Mouse (Mus musculus) lung, adult 18-20 months (tissue): ENCODE measurements around the gene Xpo6.
A peak's percentile ranks its signal among the peaks of the same experiment; 100 is the strongest.

Source experiments
- DNase-seq, 2 experiments: peaks; one replicate each; pipeline ENCODE4 v3.0.0; 2022; ENCODE audit warnings: mixed read lengths in 2 of 2

Gene Xpo6

DNA sequence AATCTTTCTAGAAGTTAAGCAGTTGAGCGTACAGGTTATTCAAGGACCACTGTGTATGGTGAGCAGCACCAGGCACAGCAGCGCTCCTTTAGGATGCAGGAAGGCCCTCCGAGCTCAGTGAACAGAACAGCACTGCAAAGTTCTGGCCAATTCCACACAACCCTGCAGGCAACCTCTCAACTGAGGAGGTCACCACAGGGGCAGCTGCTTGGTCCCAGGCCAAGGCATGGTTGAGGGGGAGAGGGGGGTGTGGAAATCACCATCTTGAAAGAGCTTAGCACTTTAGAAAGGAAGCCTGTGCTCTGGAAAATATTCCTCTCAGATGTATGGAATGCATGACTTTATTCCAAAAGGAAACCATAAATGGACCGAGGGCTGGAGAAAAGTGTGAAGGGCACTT is 78.8 kb downstream of the Xpo6 start:
- peak in 1 of 2 experiments; percentile 22 for DNase-seq

DNA sequence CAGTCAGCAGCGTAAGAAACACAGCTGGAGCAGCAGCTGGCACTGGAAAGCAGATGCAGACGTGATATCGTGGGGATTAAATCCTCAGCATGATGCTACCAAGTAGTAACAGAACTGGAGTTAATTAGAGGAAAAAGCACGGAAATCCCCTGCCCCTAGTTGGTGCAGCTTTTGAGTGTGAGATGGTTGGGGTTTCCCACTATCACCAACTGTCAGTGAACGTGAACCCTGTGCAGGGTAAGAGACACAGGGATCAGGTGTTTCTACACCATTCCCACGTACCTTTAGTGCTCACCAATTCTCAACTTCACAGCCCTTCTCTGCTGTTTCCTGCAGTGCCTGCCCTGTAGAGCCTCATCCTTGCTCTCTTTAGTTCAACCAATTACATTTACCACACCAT is 80.5 kb downstream of the Xpo6 start:
- DNase-seq, result no peak

DNA sequence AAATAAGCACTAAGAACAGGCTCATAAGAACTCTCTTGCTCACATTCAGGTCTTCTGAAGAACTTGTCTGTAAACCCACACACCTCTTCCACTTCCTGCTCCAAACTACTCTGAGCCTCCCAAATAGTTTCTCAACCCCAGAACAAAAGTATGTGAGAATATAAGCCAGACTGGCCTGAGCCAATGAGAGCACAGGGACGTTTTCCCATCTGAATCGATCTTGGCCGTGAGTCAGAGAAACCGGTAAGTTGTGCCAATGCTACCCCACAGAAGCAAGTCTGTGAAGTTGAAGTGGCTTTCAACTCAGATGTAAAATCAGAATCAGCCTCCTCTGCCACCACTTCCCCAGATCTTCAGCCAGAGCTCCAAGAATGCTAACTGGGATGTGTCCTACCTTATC is 87.0 kb downstream of the Xpo6 start:
- peak; percentile 22 to 36 for DNase-seq

DNA sequence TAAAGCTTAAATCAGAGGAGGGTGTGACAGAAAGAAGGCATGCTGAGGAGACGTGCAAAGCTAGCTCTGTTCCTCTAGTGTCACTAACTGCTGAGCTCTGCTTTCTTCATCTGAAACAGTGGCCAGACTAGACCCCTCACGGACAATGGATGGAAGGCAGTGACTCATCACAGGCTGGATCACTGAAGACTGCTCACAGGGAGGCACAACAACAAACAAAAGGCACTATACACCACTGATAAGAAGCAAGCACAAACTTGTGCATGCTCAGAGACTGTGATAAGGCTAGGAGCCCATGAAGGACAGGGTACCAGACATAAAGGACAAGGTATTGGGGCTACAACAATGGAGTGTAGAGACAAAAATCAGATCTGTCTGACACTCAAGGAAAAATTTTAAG is 89.1 kb downstream of the Xpo6 start:
- DNase-seq, result no peak

DNA sequence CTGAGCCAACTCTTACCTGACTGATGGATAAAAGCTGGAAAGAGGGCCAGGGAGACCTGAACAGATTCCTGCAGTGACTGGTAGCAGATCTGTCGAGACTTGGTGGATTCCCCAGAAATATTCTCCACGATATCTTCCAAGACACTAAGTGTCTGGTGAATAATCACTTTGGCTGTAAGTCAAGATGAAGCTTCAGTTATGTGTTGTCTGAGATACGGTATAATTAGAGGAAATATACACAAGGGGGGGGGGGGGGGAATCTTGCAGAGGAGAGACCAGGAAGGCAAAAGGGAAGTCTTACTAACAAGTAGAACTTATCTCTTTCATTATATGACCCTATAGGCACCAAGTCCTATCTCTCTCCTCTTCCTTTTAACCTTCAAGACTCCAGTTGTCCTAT is 90.4 kb downstream of the Xpo6 start:
- no peak for DNase-seq

DNA sequence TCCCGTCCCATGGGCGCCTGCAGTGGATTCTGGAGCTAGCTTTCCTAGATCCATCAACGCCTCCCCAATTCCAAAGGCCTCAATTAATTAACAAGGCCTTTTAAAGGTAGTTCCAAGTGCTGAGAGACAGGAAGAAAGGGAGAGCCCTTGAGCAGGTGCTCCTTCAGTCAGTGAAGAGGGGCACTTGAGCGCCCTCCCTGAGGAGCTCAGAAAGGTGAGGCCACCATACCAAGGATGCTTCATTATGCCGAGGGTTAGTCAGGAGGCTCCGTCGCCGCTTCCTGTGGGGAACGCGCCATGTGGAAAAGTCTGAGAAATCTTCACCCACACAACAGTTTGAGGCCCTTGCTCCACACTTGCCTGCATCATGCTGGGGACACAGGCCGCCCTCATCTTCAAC is 99.9 kb downstream of the Xpo6 start:
- DNase-seq, result peak; percentile 38 to 41

DNA sequence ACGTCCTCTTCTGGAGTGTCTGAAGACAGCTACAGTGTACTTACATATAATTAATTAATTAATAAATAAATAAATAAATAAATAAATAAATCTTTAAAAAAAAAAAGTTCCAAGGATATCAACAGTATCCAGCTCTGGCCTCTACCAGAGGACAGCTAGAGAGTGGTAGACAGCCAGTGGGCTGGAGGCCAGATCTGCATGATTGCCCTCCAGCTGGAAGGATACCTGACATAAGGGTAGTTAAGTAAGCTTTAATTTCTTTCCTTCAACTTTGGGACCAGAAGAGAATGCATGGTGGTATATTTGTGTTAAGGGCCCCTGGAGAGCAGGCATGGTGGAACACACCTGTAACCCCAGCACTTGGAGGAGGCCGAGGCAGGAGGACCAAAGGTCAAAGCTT is 100.5 kb downstream of the Xpo6 start:
- no peak for DNase-seq

DNA sequence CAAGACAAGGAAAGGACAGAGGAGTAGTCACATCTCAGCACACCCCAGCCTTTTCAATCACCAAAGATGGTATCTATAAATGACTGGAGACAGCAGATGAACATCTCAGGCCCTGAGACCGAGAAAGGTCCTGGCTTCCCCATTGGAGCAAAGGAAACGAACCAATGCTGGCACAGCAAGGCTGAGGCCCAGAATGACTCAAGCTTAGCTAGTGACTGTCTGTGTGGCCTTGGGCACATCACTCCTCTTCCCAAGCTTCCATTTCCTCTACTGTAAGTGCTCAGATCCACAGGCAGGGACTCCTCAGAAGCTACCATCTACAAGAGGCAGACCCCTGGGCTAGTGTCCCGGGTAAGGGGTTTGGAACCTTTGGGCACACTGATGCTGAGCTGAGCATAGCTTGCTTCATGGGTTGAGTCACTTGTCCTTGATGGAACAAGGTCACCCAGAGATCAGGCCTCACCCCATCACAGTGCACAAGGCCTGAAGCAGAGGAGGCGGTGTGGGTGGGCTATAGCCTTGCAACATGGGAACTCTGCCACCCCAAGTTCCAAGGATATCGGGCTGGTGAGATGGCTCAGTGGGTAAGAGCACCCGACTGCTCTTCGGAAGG is 101.0 kb downstream of the Xpo6 start:
- no peak for DNase-seq

DNA sequence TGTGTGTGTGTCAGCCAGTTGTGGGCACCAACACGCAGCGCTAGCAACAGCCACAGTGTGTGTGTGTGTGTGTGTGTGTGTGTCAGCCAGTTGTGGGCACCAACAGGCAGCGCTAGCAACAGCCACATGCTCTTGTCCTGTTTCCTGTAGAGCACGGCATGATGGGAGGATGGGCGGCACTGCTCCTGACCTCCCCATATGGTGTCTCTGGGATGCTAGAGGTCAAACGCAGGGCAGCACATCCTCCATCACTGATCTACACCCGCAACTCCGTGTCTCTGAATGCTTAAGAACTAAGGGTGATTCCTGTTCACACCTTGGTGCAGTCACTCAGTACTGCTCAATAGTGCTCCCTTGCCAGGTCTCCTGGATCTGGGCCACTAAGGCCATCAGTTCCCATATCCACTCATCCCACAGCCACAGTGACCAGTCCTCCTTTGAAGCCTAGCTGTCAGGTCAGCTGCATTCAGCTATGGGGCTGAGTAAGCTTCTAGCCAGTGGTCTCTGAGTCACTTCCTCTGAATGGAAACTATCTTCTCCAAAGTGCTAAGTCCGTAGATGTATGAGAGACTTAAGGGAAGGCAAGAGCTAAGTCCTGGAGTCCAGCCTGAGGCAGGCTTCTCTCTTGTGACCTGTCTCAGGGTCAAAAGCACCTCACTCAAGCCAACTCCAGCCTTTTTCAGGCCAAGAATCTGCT is 102.9 kb downstream of the Xpo6 start:
- no peak for DNase-seq

DNA sequence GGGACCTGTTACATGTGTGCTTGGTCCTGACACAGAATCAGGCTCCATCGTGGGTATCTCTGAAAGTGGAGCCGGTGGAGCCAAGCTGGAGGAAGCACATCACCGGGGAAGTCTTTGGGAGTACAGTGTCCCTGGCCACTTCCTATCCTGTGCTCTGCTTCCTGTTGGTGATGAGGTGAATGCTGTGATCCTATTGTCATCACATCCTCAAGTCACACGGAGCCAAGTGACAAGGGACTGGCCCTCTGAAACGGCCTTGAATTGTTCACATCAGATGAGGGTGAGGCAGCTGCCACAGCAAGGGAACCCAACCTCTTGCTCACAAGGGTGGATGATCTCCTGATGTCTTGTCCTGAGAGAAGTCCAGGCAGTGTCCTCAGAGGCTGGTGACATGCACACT is 103.7 kb downstream of the Xpo6 start:
- no peak for DNase-seq

DNA sequence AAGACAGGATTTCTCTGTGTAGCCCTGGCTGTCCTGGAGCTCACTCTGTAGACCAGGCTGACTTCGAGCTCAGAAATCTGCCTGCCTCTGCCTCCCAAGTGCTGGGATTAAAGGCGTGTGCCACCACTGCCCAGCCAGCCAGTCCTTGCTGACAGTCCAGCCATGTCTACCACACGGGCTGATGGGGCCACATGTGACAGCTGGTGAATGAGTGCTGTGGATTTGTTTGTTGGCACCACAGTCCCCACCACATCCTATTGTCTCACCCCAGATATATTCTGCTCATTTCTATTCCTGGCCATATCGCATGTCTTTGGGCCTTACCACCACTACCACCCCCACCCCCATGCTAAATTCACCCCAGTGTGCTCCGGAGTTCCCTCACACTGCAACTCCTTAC is 105.6 kb downstream of the Xpo6 start:
- no peak for DNase-seq

DNA sequence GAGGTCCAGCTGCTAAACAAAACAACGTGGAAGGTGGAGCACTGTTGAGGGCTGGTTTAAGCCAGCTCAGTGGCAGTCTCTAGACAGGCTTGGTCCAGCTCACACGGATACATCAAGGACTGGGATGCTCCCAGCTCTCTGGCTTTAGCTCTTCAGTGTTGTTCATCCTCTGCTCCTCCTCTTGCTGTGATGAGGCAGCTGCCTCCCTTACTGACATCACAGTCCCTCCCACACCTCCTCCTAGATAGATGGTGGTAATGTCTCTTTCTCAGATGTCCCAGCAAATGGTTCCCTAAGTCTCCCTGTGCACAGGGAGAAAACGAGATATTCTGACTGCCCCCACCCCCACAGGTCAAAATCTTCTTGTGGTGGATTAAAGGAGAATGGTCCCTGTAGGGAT is 107.1 kb downstream of the Xpo6 start:
- DNase-seq, result no peak

DNA sequence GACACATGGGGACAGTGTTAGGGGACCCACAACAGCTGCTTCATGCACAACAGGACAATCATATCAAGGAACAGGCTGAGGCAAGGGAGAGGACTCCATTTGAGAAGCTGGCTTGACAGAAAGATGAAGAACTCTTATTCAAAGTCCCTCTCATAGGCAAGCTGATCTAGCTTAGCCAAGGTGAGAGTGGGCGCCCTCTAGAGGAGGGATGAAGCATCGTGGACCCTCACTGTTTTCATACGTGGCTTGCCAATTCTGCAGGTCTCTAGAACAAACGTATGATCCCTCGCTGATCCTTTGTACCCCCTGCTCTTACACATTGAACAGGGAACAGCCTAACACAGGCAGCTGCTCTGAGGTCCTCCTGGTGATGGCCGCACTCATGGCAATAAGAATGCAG is 110.5 kb downstream of the Xpo6 start:
- DNase-seq, result peak; percentile 36 to 43

DNA sequence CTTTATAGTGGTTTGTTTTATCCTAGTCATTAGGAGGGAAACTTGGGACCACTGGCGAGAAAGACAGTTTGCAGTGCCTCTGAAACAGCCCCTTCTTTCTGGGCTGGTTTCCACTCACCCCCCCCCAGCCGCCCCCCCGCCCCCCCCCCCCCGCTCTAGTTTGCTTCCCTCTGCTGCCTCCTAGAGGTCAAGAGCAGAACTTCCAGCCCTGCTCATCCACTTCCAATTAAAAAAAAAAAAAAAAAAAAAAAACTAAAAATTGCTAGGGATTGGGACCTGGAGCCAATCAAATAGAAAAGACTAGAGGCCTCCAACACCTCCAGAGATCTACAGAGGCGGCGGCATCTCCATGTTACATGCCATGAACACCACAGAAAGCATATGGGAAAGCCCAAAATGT is 112.1 kb downstream of the Xpo6 start:
- DNase-seq, result no peak

DNA sequence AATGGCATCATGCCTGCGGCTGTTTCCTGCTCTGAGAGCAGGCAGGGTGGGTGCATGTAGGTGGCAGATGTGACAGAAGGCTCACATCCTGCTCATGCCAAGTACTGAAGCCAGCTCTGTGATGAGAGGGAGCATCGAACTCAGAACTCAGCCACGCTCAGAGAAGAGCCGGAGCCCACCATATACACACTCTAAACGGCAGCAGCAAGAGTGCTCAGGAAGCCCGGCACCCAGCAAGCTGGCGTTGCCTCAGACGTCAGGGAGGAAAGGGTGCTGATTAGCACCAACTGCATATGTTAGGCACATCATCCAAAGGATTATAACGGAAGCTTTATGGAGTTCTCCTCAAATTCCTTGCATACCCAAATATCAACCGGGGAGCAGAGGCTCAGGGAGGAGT is 112.7 kb downstream of the Xpo6 start:
- no peak for DNase-seq

DNA sequence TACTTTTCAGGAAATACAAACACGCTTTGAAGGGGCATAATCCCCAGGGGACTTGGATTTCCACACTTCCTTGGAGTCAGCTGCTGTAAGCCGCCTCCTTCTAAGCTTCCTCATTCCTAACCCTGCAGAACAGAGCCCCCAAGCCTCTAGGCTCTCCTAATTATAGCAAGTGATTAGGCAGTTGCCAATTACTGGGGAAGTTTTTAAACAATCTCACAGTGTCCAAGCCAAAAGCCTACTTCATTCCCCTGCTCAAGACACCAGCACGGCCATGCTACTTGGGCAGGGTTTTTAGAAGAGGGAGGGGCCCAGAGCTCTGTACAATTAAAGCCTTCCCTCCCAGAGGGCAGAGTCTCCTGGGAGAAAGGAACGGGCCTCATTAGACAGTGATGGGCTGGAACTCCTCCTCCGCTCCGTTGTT is 114.0 kb downstream of the Xpo6 start:
- no peak for DNase-seq

DNA sequence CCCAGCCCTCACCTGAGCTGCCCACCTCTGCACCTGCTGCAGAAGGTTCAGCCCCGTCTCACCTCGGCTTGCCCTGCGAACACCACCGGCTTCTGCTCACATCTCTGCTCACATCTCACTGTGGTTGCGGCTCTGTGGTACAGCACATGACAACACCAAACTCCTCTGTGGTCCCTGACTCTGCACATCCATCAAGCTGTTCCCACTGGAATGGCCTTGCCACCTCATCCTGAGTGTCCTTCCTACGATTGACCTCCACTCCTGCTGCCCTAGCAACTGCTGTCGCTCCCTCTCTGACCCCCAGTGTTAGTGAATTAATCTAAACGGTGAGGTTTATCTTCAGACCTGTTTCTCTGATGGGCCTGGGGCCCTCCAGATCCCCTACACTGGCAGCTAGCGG is 115.1 kb downstream of the Xpo6 start:
- no peak for DNase-seq

DNA sequence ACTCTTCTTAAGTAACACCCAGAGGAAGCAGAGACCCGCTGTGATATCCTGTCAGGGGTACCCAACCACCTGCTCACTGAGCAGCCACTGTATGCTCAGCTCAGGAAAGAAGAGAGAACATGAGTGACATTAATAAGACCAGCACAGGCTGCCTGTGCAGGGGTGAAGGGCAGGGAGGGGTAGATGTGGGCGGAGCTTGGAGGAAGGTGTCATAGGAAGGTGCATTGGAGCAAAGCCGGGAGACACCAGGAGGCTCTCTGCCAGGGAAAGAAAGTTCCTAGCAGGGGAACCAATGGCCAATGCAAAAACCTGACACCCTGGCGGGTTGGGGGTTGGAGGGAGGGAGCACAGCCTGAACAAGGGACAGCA is 116.3 kb downstream of the Xpo6 start:
- DNase-seq, result no peak

DNA sequence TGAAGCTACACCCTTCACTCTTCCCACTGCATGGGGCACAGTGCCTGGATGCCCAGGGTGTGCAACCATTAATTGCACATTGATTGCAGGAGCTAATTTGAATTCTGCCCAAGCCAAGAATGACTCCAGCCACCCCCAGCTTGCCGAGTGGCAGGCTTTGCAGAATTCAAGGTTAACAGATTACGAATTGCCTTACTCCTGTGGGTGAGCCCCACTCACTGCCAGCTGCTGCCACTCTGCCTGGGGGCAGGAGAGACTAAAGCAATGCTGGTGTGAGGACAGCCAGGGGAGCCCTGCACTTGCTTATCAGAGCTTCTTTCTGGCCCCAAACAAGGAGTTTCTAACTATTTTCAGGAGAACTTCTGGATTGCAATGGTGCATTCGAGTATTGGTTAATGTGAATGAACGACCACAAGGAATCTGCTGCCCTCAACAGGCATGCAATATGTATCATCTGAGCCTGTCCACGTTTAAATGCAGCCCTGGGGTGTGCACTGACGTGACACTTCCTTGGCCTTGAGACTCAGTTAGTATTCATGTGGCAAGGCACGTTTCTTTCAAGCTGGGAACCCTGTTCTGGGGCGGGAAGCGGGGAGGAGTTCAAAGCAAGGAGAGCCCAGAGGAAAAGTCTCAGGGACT is 116.8 kb downstream of the Xpo6 start:
- no peak for DNase-seq

DNA sequence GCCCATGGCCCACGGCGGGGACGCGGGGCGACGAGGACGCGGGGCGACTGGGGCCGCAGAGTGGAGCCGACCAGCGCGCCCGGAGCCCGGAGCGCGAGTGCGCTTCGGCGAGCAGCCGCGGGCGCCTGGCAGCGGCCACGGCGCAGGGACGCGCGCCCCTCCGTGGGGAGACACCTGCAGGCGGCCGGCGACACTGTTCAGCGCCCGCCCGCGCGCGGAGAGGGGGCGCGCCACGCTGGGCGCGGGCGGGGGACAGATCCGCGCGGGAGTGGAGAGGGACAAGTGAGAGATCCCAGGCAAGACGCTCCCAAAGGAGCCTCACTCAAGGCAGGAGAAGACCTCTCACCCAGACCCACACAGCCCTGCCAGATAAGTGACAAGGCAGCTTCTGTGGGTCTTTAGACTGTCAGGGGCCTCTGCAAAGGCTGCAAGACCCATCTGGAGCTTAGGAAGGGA is 118.0 kb downstream of the Xpo6 start, which contains the start of gene Gsg1l:
Gene Gsg1l (minus strand): TSS at position 126 of the 456 bp plus-strand sequence.
- no peak for DNase-seq

DNA sequence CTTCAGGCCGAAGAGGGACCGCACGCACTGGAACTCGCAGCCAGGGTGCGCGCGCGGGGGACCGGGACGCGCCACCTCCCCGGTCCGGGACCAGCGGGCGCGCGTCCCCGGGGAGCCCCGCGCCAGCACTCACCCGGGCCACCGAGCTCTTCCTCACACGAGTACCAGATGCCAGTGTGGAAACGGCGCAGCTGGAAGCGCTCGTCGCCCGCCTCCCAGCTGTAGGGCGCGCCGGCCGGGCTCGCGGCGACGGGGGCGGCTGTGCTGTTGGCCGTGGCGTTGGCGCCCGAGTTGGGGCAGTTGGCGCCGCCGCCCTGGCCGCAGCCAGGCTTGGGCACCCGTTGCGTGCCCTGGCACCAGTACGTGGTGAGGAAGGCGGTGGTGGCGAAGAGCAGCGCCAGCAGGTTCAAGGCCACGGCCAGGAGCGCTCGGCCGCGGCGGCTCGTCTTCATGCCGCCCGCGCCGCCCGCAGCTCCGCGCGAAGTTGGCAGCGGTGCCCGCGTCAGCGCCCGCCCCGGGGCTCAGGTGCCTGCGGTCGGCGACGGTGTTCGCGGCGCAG is 118.5 kb downstream of the Xpo6 start:
- DNase-seq, result no peak

DNA sequence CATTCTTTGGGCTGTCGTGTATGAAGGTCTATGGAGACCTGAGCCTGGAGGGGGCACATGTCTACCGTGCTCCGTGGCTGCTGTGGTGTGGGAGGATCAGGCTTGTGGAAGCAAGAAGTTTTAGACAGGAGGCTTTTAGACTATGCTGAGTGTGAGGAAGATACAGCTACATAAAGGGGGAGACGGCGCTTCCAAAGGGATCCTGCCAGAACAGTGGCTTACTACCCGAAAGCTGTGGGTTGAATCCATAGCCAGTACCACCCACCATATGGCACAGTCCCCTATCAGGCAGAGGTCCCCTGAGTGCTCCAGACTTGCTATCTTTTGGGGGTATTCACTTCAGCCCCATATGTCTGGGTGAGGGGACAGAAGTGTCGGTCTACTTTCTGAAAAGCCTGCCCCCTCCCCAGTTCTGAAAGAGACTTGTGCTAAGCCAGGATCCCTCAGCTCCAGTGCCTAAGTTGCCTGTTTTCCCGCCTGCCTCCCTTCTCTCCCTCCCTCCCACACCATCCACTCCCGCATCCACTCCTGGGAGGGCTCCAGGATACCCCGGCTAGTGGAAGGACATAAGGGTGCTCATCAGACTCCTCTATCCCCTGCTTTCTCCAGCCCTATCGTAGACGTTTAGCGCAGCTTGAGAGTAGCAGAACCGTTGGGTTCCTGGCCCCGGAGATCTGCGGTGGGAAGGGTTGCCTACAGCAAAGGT is 119.2 kb downstream of the Xpo6 start:
- no peak for DNase-seq

DNA sequence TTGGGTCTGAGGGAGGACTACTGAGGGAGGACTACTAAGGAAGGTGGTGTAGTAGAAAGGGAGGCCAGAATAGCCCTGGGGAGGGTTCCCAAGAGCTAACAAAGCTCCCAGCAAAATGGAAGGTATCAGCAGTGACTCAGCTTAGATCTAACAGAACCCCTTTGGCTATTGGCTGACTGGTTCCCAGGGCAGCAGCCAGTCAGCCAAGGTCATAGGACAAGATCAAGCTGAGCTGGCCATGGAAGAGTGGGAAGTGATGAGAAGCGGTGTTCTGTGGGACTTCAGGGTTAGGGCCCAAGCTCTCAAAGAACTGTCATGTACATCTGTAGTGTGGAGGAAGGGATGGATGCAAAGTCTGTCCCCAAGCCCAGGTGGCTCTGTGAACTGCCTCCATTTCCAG is 123.4 kb downstream of the Xpo6 start:
- no peak for DNase-seq
